Mouse (Mus musculus): ENCODE results near the gene Ndel1.

GRCm38 (mm10) chr11:68883843-68884242 is 12.2 kb upstream of the Ndel1 start:
- TF ChIP-seq TAL1 (conservative IDR thresholded peaks at IDR 0.05; ENCODE audit: low read depth, low read length), result no peak
- no peak for TF ChIP-seq GATA2 (IDR thresholded peaks at IDR 0.05; ENCODE audit: borderline replicate concordance, low read depth, low read length)
- TF ChIP-seq CTCF (IDR thresholded peaks at IDR 0.05; ENCODE audit: low read depth, low read length), result no peak
